Comparison of ENCODE assay signal across 8 mouse cellular contexts in the genomic region with DNA sequence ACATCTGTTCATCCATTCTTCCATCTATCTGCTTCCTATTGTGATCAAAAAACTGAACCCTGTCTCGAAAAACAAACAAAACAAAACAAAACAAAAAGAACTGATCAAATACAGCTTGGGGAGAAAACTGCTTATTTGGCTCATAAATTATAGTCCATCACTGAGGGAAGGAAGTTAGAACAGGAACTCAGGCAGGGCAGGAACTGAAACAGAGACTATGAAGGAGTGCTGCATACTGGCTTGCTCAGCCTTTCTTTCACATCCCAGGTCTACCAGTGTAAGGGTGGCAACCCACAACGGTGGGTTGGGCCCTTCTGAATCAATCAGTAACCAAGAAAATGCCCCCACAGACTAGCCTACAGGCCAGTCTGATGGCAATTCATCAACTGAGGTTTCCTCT. TPM values are rescaled to one million over a fixed set of nuclear protein-coding genes. Genes with fewer than 3 reads are reported as not detected.
DNase-seq lines count a peak whose midpoint lies in the region; ATAC-seq lines count a peak whose summit lies in the region.

No protein-coding gene starts in this region.

- ATAC-seq in erythroblast, adult 5-6 weeks (replicated peaks; ENCODE audit: low FRiP score, poor library complexity, severe bottlenecking) = no peak
- ATAC-seq in neural tube, embryonic 11.5 days (ENCODE audit: insufficient read depth, low FRiP score, low TSS enrichment) = no peak
- no peak for ATAC-seq in liver, embryonic 15.5 days (ENCODE audit: insufficient read depth)

- 82% methylated on average over 2 of the region's 2 CpGs for WGBS in neural tube, embryonic 11.5 days
- 53% methylated on average over 2 of the region's 2 CpGs for WGBS in liver, embryonic 15.5 days (ENCODE audit: insufficient replicate concordance)

- DNase-seq in neural tube, embryonic 11.5 days (ENCODE audit: low spot score) = no peak
- DNase-seq in neural tube, embryonic 10.5 days (ENCODE audit: extremely low spot score, low spot score) = no peak
- DNase-seq in B cell, adult 2 months = no peak
- DNase-seq in adrenal gland, postnatal 14 days = no peak
- no peak for DNase-seq in layer of hippocampus, adult 9-10 months (ENCODE audit: low spot score)

- no peaks in the 10 kb centered on the region for H3K9me3 ChIP-seq in erythroblast, embryonic 14.5 days (ENCODE audit: control insufficient read depth, low read length)
- H3K9me3 ChIP-seq in neural tube, embryonic 11.5 days (ENCODE audit: control insufficient read depth, low read length) = no peaks in the 10 kb centered on the region
- H3K9me3 ChIP-seq in liver, embryonic 15.5 days (replicated peaks) = no peaks in the 10 kb centered on the region

- H3K27ac ChIP-seq in neural tube, embryonic 11.5 days (ENCODE audit: low read depth, low read length) = 0 out of 2 replicates have a peak overlapping the region, but pooled peaks have one; percentile 24
- H3K27ac ChIP-seq in liver, embryonic 15.5 days (replicated peaks) = no peak overlapping the region

- H3K4me2 ChIP-seq in neural tube, embryonic 11.5 days (ENCODE audit: low read depth) = peak overlapping the region; percentile 89
- peak overlapping the region; percentile 91 for H3K4me2 ChIP-seq in liver, embryonic 15.5 days

- peaks cover 10% of the 10 kb centered on the region for H3K36me3 ChIP-seq in erythroblast, embryonic 14.5 days (ENCODE audit: control insufficient read depth)
- peaks cover under 1% of the 10 kb centered on the region; the same call in 1 of the 2 replicates for H3K36me3 ChIP-seq in neural tube, embryonic 11.5 days (ENCODE audit: control insufficient read depth, insufficient read depth, low read length)
- H3K36me3 ChIP-seq in liver, embryonic 15.5 days (replicated peaks) = 0 out of 2 replicates have a peak, but pooled peaks cover 6% of the 10 kb centered on the region

- peak overlapping the region; percentile 94 for H3K9ac ChIP-seq in neural tube, embryonic 11.5 days (ENCODE audit: low read length)
- H3K9ac ChIP-seq in liver, embryonic 15.5 days = peak overlapping the region; percentile 84

- no peaks in the 10 kb centered on the region for H3K27me3 ChIP-seq in erythroblast, embryonic 14.5 days (ENCODE audit: control insufficient read depth)
- no peaks in the 10 kb centered on the region for H3K27me3 ChIP-seq in neural tube, embryonic 11.5 days (ENCODE audit: control insufficient read depth, insufficient read depth, low read length)
- no peaks in the 10 kb centered on the region for H3K27me3 ChIP-seq in liver, embryonic 15.5 days

- peaks cover 33% of the 10 kb centered on the region for H3K4me1 ChIP-seq in erythroblast, embryonic 14.5 days (ENCODE audit: control insufficient read depth)
- peaks cover 11% of the 10 kb centered on the region for H3K4me1 ChIP-seq in neural tube, embryonic 11.5 days (ENCODE audit: control insufficient read depth, insufficient read depth, low read length)
- peaks cover 28% of the 10 kb centered on the region for H3K4me1 ChIP-seq in liver, embryonic 15.5 days (replicated peaks)

- H3K4me3 ChIP-seq in erythroblast, embryonic 14.5 days (replicated peaks) = peak overlapping the region; percentile 94
- H3K4me3 ChIP-seq in neural tube, embryonic 11.5 days (ENCODE audit: low read depth, low read length) = peak overlapping the region; percentile 97
- peak overlapping the region; percentile 83 for H3K4me3 ChIP-seq in liver, embryonic 15.5 days (replicated peaks)

RNA-seq across cellular contexts. Expression of a gene that starts 0.3 kb away (rescaled TPM):
- polyA plus RNA-seq in erythroblast, embryonic 14.5 days (2012) = 4.9 and 11.7 TPM in 2 replicates
- total RNA-seq in erythroblast, adult 5-6 weeks (2015; ENCODE audit: low replicate concordance) = 1.2 and 2.1 TPM in 2 replicates
- total RNA-seq in erythroblast, adult 5-6 weeks (2017; ENCODE audit: low replicate concordance) = 7.9 and 11.7 TPM in 2 replicates
- polyA plus RNA-seq in neural tube, embryonic 11.5 days (2014; fragmentation: Nextera tagmentation; extraction: Ambion mirVana) = 186 and 202 TPM in 2 replicates
- polyA plus RNA-seq in liver, embryonic 15.5 days (2015; fragmentation: Nextera tagmentation; extraction: Ambion mirVana) = 32.9 and 35.8 TPM in 2 replicates
- 127 and 136 TPM in 2 replicates for total RNA-seq in adrenal gland, postnatal 14 days (2021)
